Mouse (Mus musculus) kidney, postnatal 10 days (tissue): Measurements from ENCODE around the gene Scyl1.
"Not testable (repeated sequence)": the region's sequence is repeated elsewhere in the genome, so short reads cannot be mapped to it uniquely, and the experiment has no call there.

ENCODE experiments used
- DNase-seq: peaks from one replicate; pipeline ENCODE4 v3.0.0; 2021; ENCODE audit warnings: mixed read lengths

Gene Scyl1

GRCm38 (mm10) chr19:5770925-5771860 is at the start of gene Scyl1:
TSS of gene Scyl1 (minus strand) at chr19:5771419.
- peak; percentile 97 for DNase-seq

GRCm38 (mm10) chr19:5819549-5819948 is 48.3 kb upstream of the Scyl1 start:
- peak; percentile 85 for DNase-seq

GRCm38 (mm10) chr19:5818590-5818977 is 47.4 kb upstream of the Scyl1 start:
- no peak for DNase-seq

GRCm38 (mm10) chr19:5817703-5818589 is 46.7 kb upstream of the Scyl1 start:
- peak; percentile 92 for DNase-seq

GRCm38 (mm10) chr19:5815928-5816327 is 44.7 kb upstream of the Scyl1 start:
- DNase-seq = peak; percentile 71

GRCm38 (mm10) chr19:5815010-5815409 is 43.8 kb upstream of the Scyl1 start:
- no peak for DNase-seq

- DNase-seq = not testable (repeated sequence)
Measured at GRCm38 (mm10) chr19:5814048-5814447, 42.8 kb upstream of the Scyl1 start.

GRCm38 (mm10) chr19:5813567-5813966 is 42.3 kb upstream of the Scyl1 start:
- DNase-seq = no peak

GRCm38 (mm10) chr19:5811771-5812504 is 40.7 kb upstream of the Scyl1 start:
- DNase-seq = peak; percentile 83

- DNase-seq = no peak
Measured at GRCm38 (mm10) chr19:5810840-5811563, 39.8 kb upstream of the Scyl1 start.

- DNase-seq = peak; percentile 72
Measured at GRCm38 (mm10) chr19:5810103-5810839, 39.1 kb upstream of the Scyl1 start.

GRCm38 (mm10) chr19:5809712-5810089 is 38.5 kb upstream of the Scyl1 start:
- DNase-seq = no peak

GRCm38 (mm10) chr19:5808955-5809711 is 37.9 kb upstream of the Scyl1 start:
- DNase-seq = no peak

GRCm38 (mm10) chr19:5807740-5808139 is 36.5 kb upstream of the Scyl1 start:
- DNase-seq = no peak

GRCm38 (mm10) chr19:5806809-5807205 is 35.6 kb upstream of the Scyl1 start:
- peak; percentile 50 for DNase-seq

GRCm38 (mm10) chr19:5806051-5806808 is 35.0 kb upstream of the Scyl1 start:
- DNase-seq = peak; percentile 73

GRCm38 (mm10) chr19:5804371-5804899 is 33.2 kb upstream of the Scyl1 start:
- peak; percentile 12 for DNase-seq

GRCm38 (mm10) chr19:5803881-5804279 is 32.7 kb upstream of the Scyl1 start:
- no peak for DNase-seq
